Mouse (Mus musculus): ENCODE results near the gene N4bp1.

DNA sequence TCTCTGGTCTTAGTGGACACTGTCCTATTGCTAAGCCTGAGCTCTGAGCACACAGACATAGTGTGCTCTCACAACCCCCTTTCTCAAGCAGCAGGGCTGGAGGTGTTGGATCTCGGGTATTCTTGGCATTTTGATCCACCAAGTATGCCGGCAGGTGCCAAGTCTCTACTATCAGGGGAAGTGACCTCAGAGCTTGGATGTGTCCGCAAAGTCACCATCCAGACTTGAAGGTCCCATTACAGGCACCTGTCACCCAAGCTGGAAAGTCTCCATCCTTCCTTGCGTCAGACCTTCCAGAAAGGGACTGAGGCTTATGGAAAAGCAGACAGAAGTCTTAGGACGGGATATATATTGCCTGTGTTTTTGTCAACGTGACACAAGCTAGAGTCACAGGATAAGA is 86.9 kb downstream of the N4bp1 start:
- TF ChIP-seq CTCF (IDR thresholded peaks at IDR 0.05; ENCODE audit: extremely low read depth, insufficient read depth, insufficient read length, insufficient replicate concordance) (no peak), POLR2A (IDR thresholded peaks at IDR 0.05; ENCODE audit: low read depth, low read length) (no peak)

All from spleen, adult 2 months (tissue).